Mouse (Mus musculus): ENCODE data around the gene Atrn. TPM values are rescaled to one million over a fixed set of nuclear protein-coding genes. Genes with fewer than 3 reads are reported as not detected.

Atrn gene
- polyA plus RNA-seq, 1 experiment from 2014 or later = 12.9 TPM

GRCm38 (mm10) chr2:131044989-131045720 lies 138.9 kb downstream of the Atrn start:
- Histone ChIP-seq H3K27ac (no peak overlapping the region), H3K4me1 (replicated peaks) (peaks cover 13% of the 10 kb centered on the region; the same call in 1 of the 2 replicates), H3K4me2 (replicated peaks) (no peak overlapping the region), H3K27me3 (peaks cover 33% of the 10 kb centered on the region), H3K36me3 (no peaks in the 10 kb centered on the region), H3K9ac (replicated peaks) (no peak overlapping the region), H3K4me3 (replicated peaks) (no peak overlapping the region), H3K9me3 (no peaks in the 10 kb centered on the region)
- ATAC-seq = no peak
- WGBS = 81% methylated on average over 9 of the region's 9 CpGs

DNA sequence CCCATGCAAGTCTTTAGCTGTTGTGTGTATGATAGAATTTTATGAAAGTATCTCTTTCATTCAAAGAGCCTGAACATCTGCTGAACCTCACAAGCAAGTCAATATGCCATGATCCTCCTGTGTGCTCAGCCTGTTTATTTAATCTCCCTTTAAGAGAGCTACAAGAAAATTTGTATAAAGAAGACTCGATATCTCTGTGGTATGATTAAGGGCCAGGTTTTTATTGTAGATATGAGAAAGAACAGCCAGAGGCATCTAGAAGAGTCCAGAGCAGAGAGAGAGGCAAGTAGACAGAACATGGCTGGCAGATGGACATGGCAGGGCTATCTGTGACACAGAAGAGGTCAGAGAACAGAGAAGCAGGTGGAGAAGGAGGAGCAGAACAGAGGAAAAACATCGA lies 139.7 kb downstream of the Atrn start:
- no peaks in the 10 kb centered on the region for H3K36me3 ChIP-seq
- H3K27ac ChIP-seq = no peak overlapping the region
- 78% methylated on average over 2 of the region's 2 CpGs for WGBS
- H3K4me3 ChIP-seq (replicated peaks) = no peak overlapping the region
- no peaks in the 10 kb centered on the region for H3K9me3 ChIP-seq
- H3K4me2 ChIP-seq (replicated peaks) = no peak overlapping the region
- H3K27me3 ChIP-seq = peaks cover 26% of the 10 kb centered on the region
- no peak for ATAC-seq
- H3K4me1 ChIP-seq (replicated peaks) = peaks cover 6% of the 10 kb centered on the region; the same call in 1 of the 2 replicates
- no peak overlapping the region for H3K9ac ChIP-seq (replicated peaks)

DNA sequence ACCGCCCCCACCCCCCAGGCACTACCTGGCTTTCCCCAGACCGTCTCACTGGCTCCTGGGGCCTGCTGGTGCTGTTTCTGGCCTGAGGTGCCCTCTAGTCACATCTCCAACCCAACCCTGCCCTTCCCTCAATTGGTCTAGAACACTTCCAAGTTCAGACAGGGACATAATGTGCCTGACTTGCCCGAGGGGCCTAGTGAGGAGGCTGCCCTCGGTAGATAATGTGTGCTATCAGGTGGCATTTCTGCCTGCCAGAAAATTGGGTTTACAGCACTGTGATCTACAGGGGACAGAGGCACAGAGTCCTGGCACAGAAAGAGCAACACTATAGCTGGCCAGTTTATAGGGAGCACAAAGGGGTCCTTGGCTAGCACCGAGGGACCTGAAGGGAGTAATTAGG lies 145.7 kb downstream of the Atrn start:
- Histone ChIP-seq H3K27ac (no peak overlapping the region), H3K36me3 (no peaks in the 10 kb centered on the region), H3K4me1 (replicated peaks) (peaks cover 26% of the 10 kb centered on the region), H3K9me3 (no peaks in the 10 kb centered on the region), H3K27me3 (peaks cover 62% of the 10 kb centered on the region), H3K4me2 (replicated peaks) (no peak overlapping the region), H3K9ac (replicated peaks) (no peak overlapping the region), H3K4me3 (replicated peaks) (no peak overlapping the region)
- ATAC-seq = no peak
- WGBS = 77% methylated on average over 5 of the region's 5 CpGs

- Histone ChIP-seq H3K36me3 (no peaks in the 10 kb centered on the region), H3K4me2 (replicated peaks) (no peak overlapping the region), H3K9me3 (no peaks in the 10 kb centered on the region), H3K4me1 (replicated peaks) (peaks cover 26% of the 10 kb centered on the region), H3K9ac (replicated peaks) (no peak overlapping the region), H3K27ac (no peak overlapping the region), H3K4me3 (replicated peaks) (no peak overlapping the region), H3K27me3 (peaks cover 67% of the 10 kb centered on the region)
- 71% methylated on average over 6 of the region's 6 CpGs for WGBS
- no peak for ATAC-seq
Observed at GRCm38 (mm10) chr2:131052862-131053418, 146.6 kb downstream of the Atrn start.

DNA sequence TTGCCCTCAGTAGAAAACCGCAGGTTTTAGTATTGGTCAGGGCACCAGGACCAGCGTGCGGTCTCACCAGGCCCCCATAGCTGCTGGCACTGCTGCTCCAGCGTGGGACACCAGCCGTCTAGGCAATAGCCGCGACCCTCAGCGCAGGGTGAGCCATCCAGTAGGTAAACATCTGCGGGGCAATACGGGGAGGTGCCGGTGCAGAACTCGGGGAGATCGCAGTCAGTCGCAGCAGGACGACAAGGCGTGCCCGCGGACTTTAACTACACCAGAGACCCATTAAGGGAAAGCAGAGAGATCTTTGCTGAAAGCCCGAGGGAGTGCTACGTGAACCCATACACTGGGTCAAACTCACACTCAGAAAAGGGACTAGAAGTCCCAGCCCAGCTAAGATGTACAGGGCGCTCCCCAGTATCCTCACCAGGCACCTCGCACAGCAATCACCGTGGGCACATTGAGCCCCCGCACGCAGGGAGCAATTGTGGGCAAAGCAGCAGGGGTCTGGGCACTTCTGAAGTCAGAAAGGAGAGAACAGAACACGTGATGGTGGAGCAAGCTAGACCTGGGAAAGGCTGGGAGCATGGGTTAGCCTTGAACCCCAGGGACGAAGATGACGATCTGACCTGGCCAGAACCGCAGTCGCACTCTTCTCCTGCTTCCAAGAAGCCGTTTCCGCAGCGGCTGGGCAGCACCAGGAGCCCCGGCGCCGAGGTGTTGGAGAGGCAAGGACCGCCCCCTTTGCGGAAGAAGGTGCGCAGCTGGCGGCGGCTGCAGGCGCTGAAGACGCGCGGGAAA lies 147.8 kb downstream of the Atrn start:
- H3K4me1 ChIP-seq (replicated peaks) = peaks cover 26% of the 10 kb centered on the region
- ATAC-seq = no peak
- H3K27ac ChIP-seq = no peak overlapping the region
- 1% methylated on average over 45 of the region's 45 CpGs for WGBS
- H3K4me3 ChIP-seq (replicated peaks) = peak overlapping the region; percentile 34
- no peaks in the 10 kb centered on the region for H3K9me3 ChIP-seq
- no peaks in the 10 kb centered on the region for H3K36me3 ChIP-seq
- peaks cover 68% of the 10 kb centered on the region for H3K27me3 ChIP-seq
- peak overlapping the region; percentile 39; the same call in 1 of the 2 replicates for H3K9ac ChIP-seq (replicated peaks)
- peak overlapping the region; percentile 51 for H3K4me2 ChIP-seq (replicated peaks)

GRCm38 (mm10) chr2:131054646-131055264 lies 148.5 kb downstream of the Atrn start:
- Histone ChIP-seq H3K9me3 (no peaks in the 10 kb centered on the region), H3K36me3 (no peaks in the 10 kb centered on the region), H3K4me2 (replicated peaks) (peak overlapping the region; percentile 51), H3K4me3 (replicated peaks) (peak overlapping the region; percentile 34), H3K27me3 (peaks cover 68% of the 10 kb centered on the region), H3K4me1 (replicated peaks) (peaks cover 26% of the 10 kb centered on the region), H3K27ac (no peak overlapping the region), H3K9ac (replicated peaks) (peak overlapping the region; percentile 39; the same call in 1 of the 2 replicates)
- ATAC-seq = 0 out of 2 replicates have a peak, but pooled peaks have one; percentile 4
- 2% methylated on average over 21 of the region's 21 CpGs for WGBS

- Histone ChIP-seq H3K4me1 (replicated peaks) (peaks cover 26% of the 10 kb centered on the region), H3K27ac (no peak overlapping the region), H3K4me3 (replicated peaks) (no peak overlapping the region), H3K36me3 (no peaks in the 10 kb centered on the region), H3K4me2 (replicated peaks) (no peak overlapping the region), H3K9me3 (no peaks in the 10 kb centered on the region), H3K27me3 (peaks cover 68% of the 10 kb centered on the region), H3K9ac (replicated peaks) (no peak overlapping the region)
- 5% methylated on average over 10 of the region's 10 CpGs for whole genome bisulfite sequencing
- peak; percentile 4; the same call in 1 of the 2 replicates for ATAC-seq
Observed at GRCm38 (mm10) chr2:131055631-131056030, 149.3 kb downstream of the Atrn start.

DNA sequence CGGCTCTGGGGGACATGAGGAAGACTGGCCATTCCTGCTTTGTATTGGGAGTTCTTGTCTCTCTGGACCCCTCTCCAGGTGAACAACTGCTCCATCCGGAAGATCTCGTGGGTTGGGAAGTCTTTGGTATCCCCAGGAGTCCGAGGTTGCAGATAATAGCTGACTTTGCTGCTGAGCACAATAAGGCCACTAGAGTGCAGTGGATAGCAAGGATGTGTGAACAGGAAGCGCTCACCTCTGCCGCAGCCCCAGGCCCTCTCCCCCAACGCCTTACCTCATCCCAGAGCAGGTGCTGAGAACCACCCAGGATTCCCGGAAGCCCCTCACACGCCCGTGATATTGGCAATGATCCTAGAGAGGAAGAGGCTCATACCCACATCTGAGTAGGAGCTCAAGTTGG lies 149.9 kb downstream of the Atrn start:
- no peaks in the 10 kb centered on the region for H3K36me3 ChIP-seq
- H3K4me3 ChIP-seq (replicated peaks) = no peak overlapping the region
- H3K9ac ChIP-seq (replicated peaks) = no peak overlapping the region
- H3K27me3 ChIP-seq = peaks cover 69% of the 10 kb centered on the region
- under 1% methylated on average over 10 of the region's 10 CpGs for WGBS
- peak; percentile 34 for ATAC-seq
- H3K4me1 ChIP-seq (replicated peaks) = peaks cover 26% of the 10 kb centered on the region
- H3K9me3 ChIP-seq = no peaks in the 10 kb centered on the region
- peak overlapping the region; percentile 18; the same call in 1 of the 2 replicates for H3K4me2 ChIP-seq (replicated peaks)
- no peak overlapping the region for H3K27ac ChIP-seq

DNA sequence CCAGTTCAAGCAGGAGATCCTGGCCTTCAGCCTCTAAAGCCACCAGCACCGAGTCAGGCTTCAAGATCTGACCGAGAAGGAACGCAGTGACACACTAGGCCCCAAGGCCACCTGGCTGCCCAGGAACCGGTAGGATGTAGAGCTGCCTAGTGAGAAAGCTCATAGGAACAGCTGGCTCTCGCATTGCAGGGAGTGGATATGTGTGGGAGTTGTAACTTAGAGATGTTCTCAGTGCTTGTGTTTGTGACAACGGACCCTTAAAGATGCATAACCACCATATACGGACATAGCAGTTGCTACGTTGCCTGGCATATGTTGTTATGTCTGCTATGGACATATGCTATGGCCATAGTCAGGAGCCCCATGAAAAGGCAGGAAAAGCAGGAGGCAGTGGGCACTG lies 152.4 kb downstream of the Atrn start:
- no peak for ATAC-seq
- H3K9ac ChIP-seq (replicated peaks) = no peak overlapping the region
- H3K36me3 ChIP-seq = no peaks in the 10 kb centered on the region
- no peak overlapping the region for H3K4me3 ChIP-seq (replicated peaks)
- peaks cover 27% of the 10 kb centered on the region for H3K4me1 ChIP-seq (replicated peaks)
- 94% methylated on average over 8 of the region's 8 CpGs for WGBS
- H3K27ac ChIP-seq = no peak overlapping the region
- H3K27me3 ChIP-seq = peaks cover 66% of the 10 kb centered on the region
- no peaks in the 10 kb centered on the region for H3K9me3 ChIP-seq
- H3K4me2 ChIP-seq (replicated peaks) = no peak overlapping the region

GRCm38 (mm10) chr2:131059377-131059776 lies 153.1 kb downstream of the Atrn start:
- 71% methylated on average over 1 of the region's 1 CpGs for WGBS
- ATAC-seq = no peak

GRCm38 (mm10) chr2:131059781-131060540 lies 153.7 kb downstream of the Atrn start:
- no peak overlapping the region for H3K4me3 ChIP-seq (replicated peaks)
- no peaks in the 10 kb centered on the region for H3K9me3 ChIP-seq
- H3K9ac ChIP-seq (replicated peaks) = no peak overlapping the region
- no peak overlapping the region for H3K4me2 ChIP-seq (replicated peaks)
- H3K36me3 ChIP-seq = no peaks in the 10 kb centered on the region
- WGBS = 53% methylated on average over 9 of the region's 9 CpGs
- H3K27me3 ChIP-seq = peaks cover 64% of the 10 kb centered on the region
- H3K4me1 ChIP-seq (replicated peaks) = peaks cover 15% of the 10 kb centered on the region
- no peak overlapping the region for H3K27ac ChIP-seq
- no peak for ATAC-seq

More at GRCm38 (mm10) chr2:131059377-131059776, 153.1 kb downstream of the Atrn start:
- no peak overlapping the region for H3K27ac ChIP-seq
- peaks cover 64% of the 10 kb centered on the region for H3K27me3 ChIP-seq
- H3K9ac ChIP-seq (replicated peaks) = no peak overlapping the region
- no peak overlapping the region for H3K4me2 ChIP-seq (replicated peaks)
- H3K4me1 ChIP-seq (replicated peaks) = peaks cover 20% of the 10 kb centered on the region
- no peak overlapping the region for H3K4me3 ChIP-seq (replicated peaks)
- no peaks in the 10 kb centered on the region for H3K9me3 ChIP-seq
- H3K36me3 ChIP-seq = no peaks in the 10 kb centered on the region
